Mouse (Mus musculus) testis, postnatal 10 days (tissue): ENCODE results near the gene Atp5h.

ENCODE experiments used
- DNase-seq: peaks from one replicate; pipeline ENCODE4 v3.0.0; 2021; ENCODE audit warnings: low spot score

The Atp5h gene

DNA sequence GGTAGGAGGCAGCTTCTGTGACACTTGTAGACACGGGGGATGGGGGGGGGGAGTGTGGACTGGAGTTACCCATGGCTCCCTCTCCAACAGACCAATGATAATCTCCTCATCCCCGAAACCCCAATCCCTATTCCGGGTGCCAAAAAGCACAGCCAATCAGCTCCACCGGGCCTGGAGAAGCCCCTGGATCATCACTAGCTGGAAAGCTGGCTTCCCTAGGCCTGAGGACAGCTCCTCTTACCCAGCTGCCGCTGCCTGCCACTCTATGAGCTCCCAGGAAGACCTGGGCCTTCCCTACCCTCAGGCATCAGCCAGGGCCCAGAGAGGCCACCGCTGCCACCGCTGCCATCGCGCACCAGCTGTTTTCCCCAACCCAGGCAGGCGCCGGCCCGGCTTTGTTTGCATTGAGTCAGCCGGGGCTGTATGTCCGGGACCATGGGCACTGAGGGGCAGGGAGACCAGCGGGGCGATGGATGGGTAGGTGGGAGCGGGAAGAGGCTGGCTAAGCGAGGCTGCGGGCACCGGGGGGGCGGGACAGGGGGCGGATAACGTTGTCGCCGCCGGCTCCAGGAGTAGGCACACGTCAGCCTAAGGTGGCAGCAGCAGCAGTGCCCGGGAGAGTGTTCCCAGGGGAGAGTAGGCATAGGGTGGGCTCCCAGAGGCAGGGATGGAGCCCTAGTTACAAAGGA, 52.9 kb downstream of the Atp5h start:
- DNase-seq, result no peak

DNA sequence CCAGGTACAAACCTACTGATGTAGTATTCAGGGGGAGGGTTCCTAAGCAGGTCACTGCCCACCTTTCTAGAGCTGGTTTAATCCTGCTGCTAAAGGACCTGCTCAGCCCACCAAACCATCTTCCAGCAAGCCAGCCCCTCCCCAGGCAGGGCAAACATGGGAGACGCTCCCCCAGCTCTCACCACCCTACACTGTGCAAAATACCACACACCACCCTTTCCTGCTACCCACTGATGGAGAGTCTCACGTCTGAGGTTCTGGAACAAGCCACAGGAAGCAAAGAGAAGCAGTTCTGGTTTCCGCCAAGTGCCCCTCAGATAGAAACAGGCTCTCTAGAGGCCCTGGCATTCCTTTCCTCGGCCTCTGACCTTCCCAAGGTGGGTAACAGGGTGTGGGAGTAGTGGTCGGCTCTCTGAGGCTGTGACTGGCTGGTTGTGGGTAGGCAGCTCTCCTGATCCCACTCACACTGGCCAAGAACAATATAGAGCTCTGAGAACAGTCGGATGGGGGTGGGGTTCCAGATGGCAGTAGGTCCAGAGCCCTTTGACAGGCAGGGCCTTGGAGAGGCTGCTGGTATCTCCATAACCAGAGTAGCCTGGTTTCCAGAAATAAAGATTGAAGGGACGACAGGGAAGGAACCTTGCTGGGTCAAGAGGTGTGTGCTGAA, 53.6 kb downstream of the Atp5h start:
- DNase-seq, result no peak
